Mouse (Mus musculus): Measurements from ENCODE around the gene Rab24.

Rab24 gene

DNA sequence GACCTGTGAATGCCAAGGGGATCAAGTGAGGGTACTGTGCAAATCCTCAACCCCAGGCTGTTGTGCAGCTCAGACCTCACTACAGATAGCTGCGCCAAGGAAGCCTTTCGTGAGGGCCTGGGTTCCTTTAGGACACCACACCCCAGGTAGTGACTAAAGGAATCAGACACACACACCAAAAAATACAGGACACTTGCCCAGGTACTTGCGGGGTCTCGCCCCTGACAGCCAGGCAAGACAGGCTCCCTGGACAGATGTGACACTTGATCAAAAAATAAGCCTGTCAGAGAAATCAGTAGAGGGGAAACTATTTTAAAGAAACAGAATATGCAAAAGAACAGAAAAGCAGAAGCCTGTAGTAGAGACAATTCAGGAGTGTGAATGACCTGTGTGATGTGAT, 6.9 kb upstream of the Rab24 start:
- peak; percentile 2 for DNase-seq (ENCODE audit: low spot score)

DNA sequence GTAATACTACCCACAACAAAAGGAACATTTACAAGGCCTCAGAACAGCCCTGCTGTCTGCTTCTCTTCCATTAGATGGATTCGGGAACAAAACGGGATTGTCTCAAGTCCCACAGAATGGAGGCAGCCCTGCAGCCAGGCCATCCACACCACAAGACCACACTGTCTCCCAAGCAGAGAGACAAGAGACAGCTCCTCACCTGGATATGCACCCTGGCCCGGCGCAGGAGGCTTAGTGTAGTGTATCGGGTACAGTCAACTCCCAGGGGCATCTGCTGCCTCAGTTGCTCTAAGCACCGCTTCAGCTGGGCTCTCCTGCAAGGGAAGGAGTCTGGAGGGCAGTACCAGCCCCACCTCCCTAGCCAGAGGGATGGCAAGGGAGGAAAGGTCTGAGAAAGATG, 6.4 kb upstream of the Rab24 start:
- DNase-seq (ENCODE audit: low spot score): no peak

DNA sequence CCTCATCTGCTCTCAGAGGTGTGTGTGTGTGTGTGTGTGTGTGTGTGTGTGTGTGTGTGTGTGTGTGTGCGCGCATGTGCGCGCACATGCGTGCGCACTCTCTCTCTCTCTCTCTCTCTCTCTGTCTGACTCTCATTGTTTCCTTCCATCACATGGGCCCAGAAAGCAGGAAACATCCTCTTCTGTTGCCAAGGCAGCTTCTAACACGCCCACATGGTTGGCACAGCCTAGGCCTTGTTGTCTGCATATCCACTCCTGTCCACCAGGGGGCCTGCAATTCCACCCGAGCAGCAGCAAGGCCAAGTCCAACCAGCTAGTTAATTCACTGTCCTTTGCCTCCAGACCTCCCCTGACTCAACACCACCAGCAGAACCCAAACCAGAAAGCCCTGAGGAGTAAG, 5.9 kb upstream of the Rab24 start:
- no peak for DNase-seq (ENCODE audit: low spot score)

GRCm38 (mm10) chr13:55327169-55327568, 5.4 kb upstream of the Rab24 start:
- no peak for DNase-seq (ENCODE audit: low spot score)

GRCm38 (mm10) chr13:55325596-55325995, 3.9 kb upstream of the Rab24 start:
- DNase-seq (ENCODE audit: low spot score): no peak

- peak; percentile 71 for DNase-seq (ENCODE audit: low spot score)
Measured at GRCm38 (mm10) chr13:55322130-55322825, 532 bp upstream of the Rab24 start.

- no peak for DNase-seq (ENCODE audit: low spot score)
Measured at GRCm38 (mm10) chr13:55319931-55320533, 1.7 kb downstream of the Rab24 start, which contains the start of gene Prelid1. Prelid1 (plus strand) TSS chr13:55320500.

- no peak for DNase-seq (ENCODE audit: low spot score)
Measured at GRCm38 (mm10) chr13:55318351-55318750, 3.4 kb downstream of the Rab24 start.

- DNase-seq (ENCODE audit: low spot score): no peak
Measured at GRCm38 (mm10) chr13:55314891-55315412, 6.8 kb downstream of the Rab24 start.

DNA sequence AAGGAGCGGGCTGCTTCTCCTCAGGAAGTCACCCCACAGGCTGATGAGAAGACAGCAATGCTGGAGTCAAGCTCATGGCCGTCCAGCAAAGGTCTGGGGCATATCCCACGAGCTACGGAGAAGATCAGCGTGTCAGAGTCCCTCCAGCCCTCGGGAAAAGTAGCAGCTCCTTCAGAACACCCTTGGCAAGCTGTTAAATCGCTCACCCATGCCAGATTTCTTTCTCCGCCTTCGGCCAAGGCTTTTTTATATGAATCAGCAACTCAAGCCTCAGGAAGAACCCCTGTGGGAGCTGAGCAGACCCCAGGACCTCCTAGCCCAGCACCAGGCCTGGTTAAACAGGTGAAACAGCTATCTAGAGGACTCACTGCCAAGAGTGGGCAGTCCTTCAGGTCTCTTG, 8.7 kb downstream of the Rab24 start:
- DNase-seq (ENCODE audit: low spot score): no peak

- no peak for DNase-seq (ENCODE audit: low spot score)
Measured at GRCm38 (mm10) chr13:55312028-55312630, 9.6 kb downstream of the Rab24 start.

- no peak for DNase-seq (ENCODE audit: low spot score)
Measured at GRCm38 (mm10) chr13:55300913-55301312, 20.8 kb downstream of the Rab24 start.

DNA sequence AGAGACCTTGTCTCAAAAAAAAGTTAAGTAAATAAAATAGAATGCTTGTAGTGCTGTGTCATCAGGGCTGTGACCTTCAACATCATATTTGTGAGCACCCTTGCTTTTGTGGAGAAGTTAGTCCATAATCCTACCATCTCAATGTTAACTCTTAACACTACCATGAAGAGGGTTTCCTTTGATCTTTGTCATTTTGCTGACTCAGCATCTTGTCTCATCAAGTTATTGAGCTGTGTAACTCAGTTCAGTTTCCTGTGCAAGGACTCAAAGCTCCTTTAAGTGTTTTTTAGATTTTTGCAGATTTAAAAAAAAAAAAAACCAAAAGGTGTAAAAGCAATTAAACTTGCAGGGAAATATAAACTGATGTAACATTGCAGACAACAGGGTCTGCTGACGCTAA, 25.0 kb downstream of the Rab24 start:
- no peak for DNase-seq (ENCODE audit: low spot score)

GRCm38 (mm10) chr13:55288854-55289253, 32.9 kb downstream of the Rab24 start:
- DNase-seq (ENCODE audit: low spot score): no peak

GRCm38 (mm10) chr13:55277646-55278045, 44.1 kb downstream of the Rab24 start:
- DNase-seq (ENCODE audit: low spot score): no peak

- DNase-seq (ENCODE audit: low spot score): no peak
Measured at GRCm38 (mm10) chr13:55277203-55277602, 44.5 kb downstream of the Rab24 start.

Measured in yolk sac, embryonic 10.5 days (tissue).